Mouse (Mus musculus) stomach, postnatal 0 days (tissue): ENCODE measurements around the gene Dnm3. TPM values are rescaled to one million over a fixed set of nuclear protein-coding genes. Genes with fewer than 3 reads are reported as not detected.

ENCODE experiments used
- ATAC-seq: fragments of 200-750 bp; cut with Nextera tagmentation; 2 replicates; pipeline ENCODE4 v1.8.0; 2017; ENCODE audit not compliant: low FRiP score, low TSS enrichment
- DNase-seq: peaks from one replicate; pipeline ENCODE4 v3.0.0-alpha.2; 2016; ENCODE audit warnings: low spot score
- H3K27ac ChIP-seq: fragments of 300-500 bp; sonication (generic); replicated peaks from 2 replicates; pipeline ENCODE4 v1.5.1; 2014; ENCODE audit warnings: mild to moderate bottlenecking, control low read depth
- H3K27me3 ChIP-seq: fragments of 300-500 bp; sonication (generic); 2 replicates; pipeline ENCODE4 v1.6.1; 2014; ENCODE audit warnings: low read length; ENCODE audit not compliant: control insufficient read depth, insufficient read depth
- H3K36me3 ChIP-seq: fragments of 300-500 bp; sonication (generic); 2 replicates; pipeline ENCODE4 v1.6.1; 2014; ENCODE audit warnings: low read length, mixed read lengths; ENCODE audit not compliant: control insufficient read depth, insufficient read depth
- H3K4me1 ChIP-seq: fragments of 300-500 bp; sonication (generic); replicated peaks from 2 replicates; pipeline ENCODE4 v1.6.1; 2014; ENCODE audit warnings: antibody characterized with exemption; ENCODE audit not compliant: control insufficient read depth, insufficient read depth
- H3K4me2 ChIP-seq: fragments of 300-500 bp; sonication (generic); replicated peaks from 2 replicates; pipeline ENCODE4 v1.6.1; 2014; ENCODE audit warnings: low read depth, mild to moderate bottlenecking, control low read depth, moderate library complexity
- H3K4me3 ChIP-seq: fragments of 300-500 bp; sonication (generic); 2 replicates; pipeline ENCODE4 v1.5.1; 2014; ENCODE audit warnings: low read depth, low read length, control low read depth
- H3K9ac ChIP-seq: fragments of 300-500 bp; sonication (generic); 2 replicates; pipeline ENCODE4 v1.6.1; 2014; ENCODE audit warnings: mild to moderate bottlenecking, low read length, control low read depth, mixed read lengths
- H3K9me3 ChIP-seq: fragments of 300-500 bp; sonication (generic); 2 replicates; pipeline ENCODE4 v1.6.1; 2016; ENCODE audit warnings: low read length; ENCODE audit not compliant: control insufficient read depth
- CTCF ChIP-seq: IDR thresholded peaks from 2 replicates; pipeline ENCODE4 v1.5.1; 2016; ENCODE audit warnings: antibody characterized with exemption, low read depth, mild to moderate bottlenecking, moderate library complexity
- EP300 ChIP-seq: optimal IDR thresholded peaks from 2 replicates; pipeline ENCODE3; 2016; ENCODE audit warnings: antibody characterized with exemption
- WGBS: fragments of 180-500 bp; shearing (Covaris S2); extraction: QIAGEN DNeasy Blood & Tissue Kit; methylation state at CpG from one replicate; pipeline ENCODE4 v1.1.7; 2014; 5-methylcytosine and 5-hydroxymethylcytosine counted together
- polyA plus RNA-seq: library from polyadenylated mRNA; unstranded; fragments of >200 nt; fragmentation: Nextera tagmentation; extraction: Ambion mirVana; gene quantifications from 2 replicates; pipeline ENCODE4 v1.2.1, GENCODE M21; 2015

Gene Dnm3
- polyA plus RNA-seq, 1 experiment from 2014 or later: 2.1 TPM

GRCm38 (mm10) chr1:162052755-162053154 is 425.1 kb downstream of the Dnm3 start:
- no peak overlapping the region for H3K27ac ChIP-seq
- 80% methylated on average over 6 of the region's 6 CpGs for WGBS
- H3K4me3 ChIP-seq: no peak overlapping the region
- DNase-seq: no peak
- no peak for ATAC-seq
- H3K36me3 ChIP-seq: no peaks in the 10 kb centered on the region
- H3K4me2 ChIP-seq: no peak overlapping the region
- H3K4me1 ChIP-seq: no peaks in the 10 kb centered on the region
- H3K27me3 ChIP-seq: no peaks in the 10 kb centered on the region
- H3K9ac ChIP-seq: no peak overlapping the region
- H3K9me3 ChIP-seq: no peaks in the 10 kb centered on the region
- TF ChIP-seq CTCF: no peak
- TF ChIP-seq EP300: no peak

GRCm38 (mm10) chr1:162052138-162052537 is 425.7 kb downstream of the Dnm3 start:
- H3K4me1 ChIP-seq: no peaks in the 10 kb centered on the region
- no peaks in the 10 kb centered on the region for H3K36me3 ChIP-seq

GRCm38 (mm10) chr1:162051710-162052109 is 426.1 kb downstream of the Dnm3 start:
- ATAC-seq: no peak
- TF ChIP-seq EP300: no peak
- H3K4me2 ChIP-seq: no peak overlapping the region
- H3K4me1 ChIP-seq: no peaks in the 10 kb centered on the region
- no peak for DNase-seq
- H3K27ac ChIP-seq: no peak overlapping the region
- H3K9ac ChIP-seq: no peak overlapping the region
- no peaks in the 10 kb centered on the region for H3K36me3 ChIP-seq
- H3K9me3 ChIP-seq: no peaks in the 10 kb centered on the region
- H3K4me3 ChIP-seq: no peak overlapping the region
- H3K27me3 ChIP-seq: no peaks in the 10 kb centered on the region
- WGBS: 90% methylated on average over 4 of the region's 4 CpGs

More at GRCm38 (mm10) chr1:162052138-162052537, 425.7 kb downstream of the Dnm3 start:
- Histone ChIP-seq H3K4me3 (no peak overlapping the region), H3K9ac (no peak overlapping the region), H3K4me2 (no peak overlapping the region), H3K27me3 (no peaks in the 10 kb centered on the region), H3K9me3 (no peaks in the 10 kb centered on the region), H3K27ac (no peak overlapping the region)
- no peak for DNase-seq
- no peak for TF ChIP-seq EP300
- no peak for TF ChIP-seq CTCF
- no peak for ATAC-seq
- whole genome bisulfite sequencing: 76% methylated on average over 7 of the region's 7 CpGs

- DNase-seq: no peak
- Histone ChIP-seq H3K4me2 (no peak overlapping the region), H3K27ac (no peak overlapping the region), H3K4me3 (no peak overlapping the region), H3K36me3 (no peaks in the 10 kb centered on the region), H3K9me3 (no peaks in the 10 kb centered on the region), H3K27me3 (no peaks in the 10 kb centered on the region), H3K4me1 (no peaks in the 10 kb centered on the region), H3K9ac (no peak overlapping the region)
- WGBS: 88% methylated on average over 7 of the region's 7 CpGs
- no peak for ATAC-seq
- TF ChIP-seq EP300 (no peak), CTCF (no peak)
Observed at GRCm38 (mm10) chr1:162047673-162048072, 430.2 kb downstream of the Dnm3 start.

- Histone ChIP-seq H3K4me3 (no peak overlapping the region), H3K27me3 (no peaks in the 10 kb centered on the region), H3K4me1 (no peaks in the 10 kb centered on the region), H3K4me2 (no peak overlapping the region), H3K36me3 (no peaks in the 10 kb centered on the region), H3K9ac (no peak overlapping the region), H3K9me3 (no peaks in the 10 kb centered on the region), H3K27ac (no peak overlapping the region)
- DNase-seq (no peak), ATAC-seq (no peak)
- 54% methylated on average over 8 of the region's 8 CpGs for WGBS
- TF ChIP-seq EP300 (no peak), CTCF (no peak)
Observed at GRCm38 (mm10) chr1:162043788-162044717, 433.8 kb downstream of the Dnm3 start.

- Histone ChIP-seq H3K9ac (no peak overlapping the region), H3K27ac (no peak overlapping the region), H3K27me3 (no peaks in the 10 kb centered on the region), H3K4me1 (peaks cover under 1% of the 10 kb centered on the region; the same call in 1 of the 2 replicates), H3K4me2 (no peak overlapping the region), H3K4me3 (no peak overlapping the region), H3K36me3 (no peaks in the 10 kb centered on the region), H3K9me3 (no peaks in the 10 kb centered on the region)
- TF ChIP-seq CTCF (no peak), EP300 (no peak)
- ATAC-seq (no peak), DNase-seq (no peak)
- 80% methylated on average over 1 of the region's 1 CpGs for WGBS
Observed at GRCm38 (mm10) chr1:162043216-162043615, 434.6 kb downstream of the Dnm3 start.
